Mouse (Mus musculus): Measurements from ENCODE around the gene Ermap. TPM values are rescaled to one million over a fixed set of nuclear protein-coding genes. Genes with fewer than 3 reads are reported as not detected.

The Ermap gene
- polyA plus RNA-seq, 1 experiment from 2014 or later = 2.6 TPM

DNA sequence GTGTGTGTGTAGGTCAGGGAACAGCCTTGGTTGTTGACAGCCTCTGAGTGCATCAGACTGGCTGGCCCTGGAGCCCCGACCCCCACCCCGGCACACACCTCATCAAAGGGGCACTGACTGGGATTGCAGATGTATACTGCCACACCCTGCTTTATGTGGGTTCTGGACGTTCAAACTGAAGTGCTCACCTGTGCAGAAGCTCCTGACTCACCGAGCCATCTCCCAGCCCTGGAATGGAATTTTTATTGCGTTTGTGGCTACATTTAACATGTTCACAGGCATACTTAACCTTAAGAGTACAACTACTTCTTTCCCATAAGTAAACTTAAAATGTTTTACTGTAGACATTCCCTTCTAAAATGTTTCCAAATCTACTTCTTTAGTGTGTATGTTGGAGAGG, 31.9 kb downstream of the Ermap start:
- Histone ChIP-seq H3K4me1 (no peaks in the 10 kb centered on the region), H3K9me3 (no peaks in the 10 kb centered on the region), H3K9ac (no peak overlapping the region), H3K36me3 (no peaks in the 10 kb centered on the region), H3K4me2 (no peak overlapping the region), H3K27me3 (no peaks in the 10 kb centered on the region), H3K27ac (no peak overlapping the region), H3K4me3 (no peak overlapping the region)
- 78% methylated on average over 5 of the region's 5 CpGs for WGBS
- no peak for ATAC-seq (ENCODE audit: insufficient number of reproducible peaks, insufficient read depth, low FRiP score, low TSS enrichment, low read depth)

DNA sequence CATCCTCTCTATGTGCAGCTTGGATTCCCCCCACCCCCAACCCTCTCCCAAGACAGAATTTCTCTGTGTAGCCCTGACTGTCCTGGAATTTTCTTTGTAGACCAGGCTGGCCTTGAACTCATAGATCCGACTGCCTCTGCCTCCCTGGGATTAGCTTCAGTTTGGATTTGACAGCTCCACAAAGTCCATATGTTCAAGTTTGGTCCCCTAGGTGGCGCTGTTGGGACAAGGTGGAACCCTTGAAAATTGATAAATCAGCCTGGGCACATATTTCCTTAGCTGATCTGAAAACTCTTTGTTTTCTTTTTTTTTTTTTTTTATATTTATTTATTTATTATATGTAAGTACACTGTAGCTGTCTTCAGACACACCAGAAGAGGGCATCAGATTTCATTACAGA, 32.6 kb downstream of the Ermap start:
- H3K9me3 ChIP-seq = no peaks in the 10 kb centered on the region
- 28% methylated on average over 2 of the region's 2 CpGs for WGBS
- no peak overlapping the region for H3K27ac ChIP-seq
- H3K4me3 ChIP-seq = no peak overlapping the region
- no peak for ATAC-seq (ENCODE audit: insufficient number of reproducible peaks, insufficient read depth, low FRiP score, low TSS enrichment, low read depth)
- H3K27me3 ChIP-seq = no peaks in the 10 kb centered on the region
- no peak overlapping the region for H3K9ac ChIP-seq
- no peaks in the 10 kb centered on the region for H3K4me1 ChIP-seq
- no peak overlapping the region for H3K4me2 ChIP-seq
- no peaks in the 10 kb centered on the region for H3K36me3 ChIP-seq

DNA sequence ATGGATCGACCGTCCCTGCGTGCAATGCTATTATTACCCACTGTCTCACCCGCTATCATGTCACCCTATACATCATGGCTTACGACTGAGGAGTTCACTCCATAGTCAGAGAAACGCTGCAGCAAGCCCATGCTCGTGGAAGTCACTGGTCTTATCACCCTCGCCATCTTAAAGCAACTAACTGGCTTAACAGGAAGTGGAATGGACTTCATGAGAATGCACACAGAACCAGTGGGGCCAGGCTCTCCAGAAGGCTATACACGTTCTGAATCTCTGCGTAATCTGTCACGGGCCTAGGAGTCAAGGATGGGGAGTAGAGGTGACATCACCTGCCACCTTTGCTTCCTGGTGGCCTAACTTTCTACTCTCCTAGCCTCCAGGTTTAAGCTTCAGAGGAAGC, 41.1 kb downstream of the Ermap start:
- Histone ChIP-seq H3K27me3 (no peaks in the 10 kb centered on the region), H3K9me3 (no peaks in the 10 kb centered on the region), H3K36me3 (no peaks in the 10 kb centered on the region), H3K4me2 (no peak overlapping the region), H3K4me1 (no peaks in the 10 kb centered on the region), H3K4me3 (no peak overlapping the region), H3K27ac (no peak overlapping the region), H3K9ac (no peak overlapping the region)
- ATAC-seq (ENCODE audit: insufficient number of reproducible peaks, insufficient read depth, low FRiP score, low TSS enrichment, low read depth) = no peak
- 81% methylated on average over 11 of the region's 11 CpGs for WGBS

DNA sequence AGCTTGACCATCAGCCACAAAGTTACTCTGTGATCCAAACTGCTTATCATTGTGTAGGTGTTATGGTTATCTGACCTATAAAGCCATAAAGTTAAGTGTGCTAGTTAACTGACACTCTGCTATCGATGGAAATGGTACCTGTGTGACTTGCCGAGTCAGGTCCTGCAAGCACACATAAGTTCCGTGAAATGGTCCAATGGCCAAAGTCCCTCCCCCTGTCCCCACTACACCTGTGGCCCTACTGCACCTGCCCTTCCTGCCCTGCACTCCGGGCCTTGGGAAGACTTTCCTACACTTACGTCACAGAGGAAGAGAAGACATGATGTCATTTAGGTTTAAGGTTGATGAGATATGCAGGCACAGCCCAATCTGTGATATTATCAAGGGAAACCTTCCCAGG, 42.5 kb downstream of the Ermap start:
- WGBS = 87% methylated on average over 5 of the region's 5 CpGs
- no peaks in the 10 kb centered on the region for H3K9me3 ChIP-seq
- no peak for ATAC-seq (ENCODE audit: insufficient number of reproducible peaks, insufficient read depth, low FRiP score, low TSS enrichment, low read depth)
- no peak overlapping the region for H3K4me3 ChIP-seq
- H3K9ac ChIP-seq = no peak overlapping the region
- H3K27ac ChIP-seq = no peak overlapping the region
- no peaks in the 10 kb centered on the region for H3K4me1 ChIP-seq
- H3K36me3 ChIP-seq = no peaks in the 10 kb centered on the region
- no peak overlapping the region for H3K4me2 ChIP-seq
- no peaks in the 10 kb centered on the region for H3K27me3 ChIP-seq

DNA sequence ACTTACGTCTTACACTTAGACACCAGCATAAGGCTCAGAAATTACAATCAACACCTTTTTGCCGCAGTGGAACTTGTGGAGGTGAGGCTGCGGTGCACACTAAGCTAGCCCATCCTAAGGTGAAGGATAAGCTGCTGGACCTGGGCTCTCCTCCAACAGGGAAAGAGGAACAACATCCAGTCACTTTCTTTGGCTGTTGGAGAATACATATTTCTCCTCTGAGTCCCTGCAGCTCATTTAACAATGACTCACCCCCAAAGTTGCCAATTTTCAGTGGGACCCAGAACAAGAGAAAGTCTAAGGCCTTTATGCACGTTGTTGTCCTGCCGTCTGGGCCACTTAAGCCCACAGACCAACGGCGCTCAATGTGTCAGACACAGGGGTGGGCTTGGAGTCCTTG, 43.0 kb downstream of the Ermap start:
- no peaks in the 10 kb centered on the region for H3K36me3 ChIP-seq
- no peaks in the 10 kb centered on the region for H3K9me3 ChIP-seq
- no peak for ATAC-seq (ENCODE audit: insufficient number of reproducible peaks, insufficient read depth, low FRiP score, low TSS enrichment, low read depth)
- H3K27ac ChIP-seq = no peak overlapping the region
- H3K4me2 ChIP-seq = no peak overlapping the region
- no peaks in the 10 kb centered on the region for H3K27me3 ChIP-seq
- H3K4me1 ChIP-seq = no peaks in the 10 kb centered on the region
- no peak overlapping the region for H3K9ac ChIP-seq
- 88% methylated on average over 7 of the region's 7 CpGs for WGBS
- H3K4me3 ChIP-seq = no peak overlapping the region

DNA sequence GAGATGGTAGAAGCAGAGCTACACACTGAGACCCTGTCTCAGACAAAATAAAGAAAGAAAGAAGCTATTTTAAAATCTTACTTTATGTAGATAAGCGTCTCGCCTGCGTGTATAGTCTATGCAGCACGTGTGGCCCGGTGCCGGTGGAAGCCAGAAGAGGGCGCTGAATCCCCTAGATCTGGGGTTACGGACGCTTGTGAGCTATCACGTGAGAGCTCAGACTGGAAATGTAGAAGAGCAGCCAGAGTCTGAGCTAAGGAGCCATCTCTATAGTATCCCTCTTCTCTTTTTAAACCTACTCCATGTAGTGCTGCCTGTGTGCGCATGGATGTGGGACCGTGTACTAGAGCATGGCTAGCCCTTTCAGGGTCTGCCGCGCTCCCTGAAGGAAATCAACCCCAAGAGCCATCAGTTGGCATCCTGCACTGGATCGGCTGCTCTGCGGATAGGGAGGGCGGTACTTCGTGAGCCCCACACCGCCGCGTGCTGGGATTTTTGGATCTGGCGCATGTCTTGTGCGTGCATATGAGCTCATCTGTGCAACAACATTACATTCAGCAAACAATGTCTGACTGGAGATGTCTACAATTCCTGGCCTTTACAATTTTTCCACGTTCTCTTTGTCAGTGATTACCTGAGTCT, 47.5 kb downstream of the Ermap start:
- H3K36me3 ChIP-seq = peaks cover 5% of the 10 kb centered on the region
- H3K4me3 ChIP-seq = peak overlapping the region; percentile 23
- 0 out of 2 replicates have a peak overlapping the region, but pooled peaks have one; percentile 16 for H3K9ac ChIP-seq
- no peak overlapping the region for H3K27ac ChIP-seq
- H3K9me3 ChIP-seq = no peaks in the 10 kb centered on the region
- 24% methylated on average over 24 of the region's 24 CpGs for WGBS
- ATAC-seq (ENCODE audit: insufficient number of reproducible peaks, insufficient read depth, low FRiP score, low TSS enrichment, low read depth) = peak; percentile 57; the same call in 1 of the 2 replicates
- no peaks in the 10 kb centered on the region for H3K27me3 ChIP-seq
- H3K4me2 ChIP-seq = peak overlapping the region; percentile 53
- peaks cover 7% of the 10 kb centered on the region; the same call in 1 of the 2 replicates for H3K4me1 ChIP-seq

DNA sequence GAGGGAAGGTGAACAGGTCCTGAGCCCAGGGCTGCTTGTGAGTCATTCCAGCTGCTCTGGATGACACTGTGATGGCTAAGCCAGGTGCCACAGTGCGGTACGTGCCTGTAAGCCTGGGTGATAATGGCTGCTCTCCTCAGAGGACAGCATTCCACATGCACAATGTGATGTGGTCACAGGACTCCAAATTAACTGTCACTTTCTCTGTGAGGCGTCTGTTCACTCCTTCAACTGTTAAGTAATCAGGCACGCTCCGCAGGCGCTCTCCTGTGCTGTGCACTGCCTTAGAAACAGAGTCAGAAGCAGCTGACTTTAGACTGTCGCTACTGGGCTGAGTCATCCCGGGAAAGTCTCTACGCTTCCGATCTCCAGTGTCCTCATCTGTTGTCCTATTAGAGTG, 48.6 kb downstream of the Ermap start:
- Histone ChIP-seq H3K36me3 (peaks cover 17% of the 10 kb centered on the region), H3K4me2 (no peak overlapping the region), H3K4me1 (peaks cover 7% of the 10 kb centered on the region; the same call in 1 of the 2 replicates), H3K9ac (no peak overlapping the region), H3K27me3 (no peaks in the 10 kb centered on the region), H3K9me3 (no peaks in the 10 kb centered on the region), H3K4me3 (no peak overlapping the region), H3K27ac (no peak overlapping the region)
- 66% methylated on average over 10 of the region's 10 CpGs for WGBS
- no peak for ATAC-seq (ENCODE audit: insufficient number of reproducible peaks, insufficient read depth, low FRiP score, low TSS enrichment, low read depth)

DNA sequence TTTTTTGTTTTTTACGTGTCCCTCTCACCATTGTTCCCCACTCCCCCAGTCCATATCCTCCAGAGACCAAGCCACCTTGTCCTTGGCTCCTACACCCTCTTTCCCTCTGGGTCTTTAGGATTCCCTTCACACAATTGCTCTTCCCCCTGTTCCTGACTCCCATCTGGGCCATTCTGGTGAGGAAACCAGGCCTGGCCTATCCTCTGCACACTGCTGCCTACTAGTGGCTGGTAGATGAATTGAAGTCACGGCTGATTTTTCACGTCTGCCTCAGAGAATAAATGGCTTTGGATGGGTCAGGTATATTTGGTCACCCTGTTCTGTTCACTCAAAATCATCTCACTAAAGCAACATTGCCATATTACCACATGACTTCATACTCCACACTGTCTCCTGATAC, 49.7 kb downstream of the Ermap start:
- no peak overlapping the region for H3K27ac ChIP-seq
- peaks cover 27% of the 10 kb centered on the region for H3K36me3 ChIP-seq
- H3K9ac ChIP-seq = no peak overlapping the region
- peaks cover 7% of the 10 kb centered on the region; the same call in 1 of the 2 replicates for H3K4me1 ChIP-seq
- H3K9me3 ChIP-seq = no peaks in the 10 kb centered on the region
- WGBS = 47% methylated on average over 3 of the region's 3 CpGs
- no peak overlapping the region for H3K4me3 ChIP-seq
- no peaks in the 10 kb centered on the region for H3K27me3 ChIP-seq
- no peak for ATAC-seq (ENCODE audit: insufficient number of reproducible peaks, insufficient read depth, low FRiP score, low TSS enrichment, low read depth)
- H3K4me2 ChIP-seq = no peak overlapping the region

DNA sequence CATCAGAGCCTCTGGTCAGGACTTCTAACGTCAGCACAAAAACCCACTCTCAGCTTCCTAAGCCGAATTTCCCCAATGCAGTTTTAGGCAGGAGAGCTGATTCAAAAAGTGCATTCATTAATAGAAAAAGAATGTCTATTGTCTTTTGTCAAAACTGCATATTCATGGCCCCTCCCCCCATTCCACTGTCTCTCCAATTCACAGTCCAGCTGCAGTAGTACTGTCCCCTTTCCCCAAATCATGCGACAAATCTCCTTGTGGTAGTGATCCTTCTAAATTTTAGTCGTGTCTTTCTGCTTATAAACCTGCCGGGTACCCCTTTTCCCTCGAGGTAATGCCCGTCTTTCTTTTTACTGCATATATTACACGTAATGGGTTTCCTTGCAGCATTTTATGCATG, 51.0 kb downstream of the Ermap start:
- Histone ChIP-seq H3K4me2 (peak overlapping the region; percentile 46; the same call in 1 of the 2 replicates), H3K9me3 (no peaks in the 10 kb centered on the region), H3K36me3 (peaks cover 41% of the 10 kb centered on the region), H3K4me3 (no peak overlapping the region), H3K27me3 (no peaks in the 10 kb centered on the region), H3K4me1 (peaks cover 7% of the 10 kb centered on the region; the same call in 1 of the 2 replicates), H3K27ac (no peak overlapping the region), H3K9ac (no peak overlapping the region)
- ATAC-seq (ENCODE audit: insufficient number of reproducible peaks, insufficient read depth, low FRiP score, low TSS enrichment, low read depth) = no peak
- WGBS = 62% methylated on average over 8 of the region's 8 CpGs

DNA sequence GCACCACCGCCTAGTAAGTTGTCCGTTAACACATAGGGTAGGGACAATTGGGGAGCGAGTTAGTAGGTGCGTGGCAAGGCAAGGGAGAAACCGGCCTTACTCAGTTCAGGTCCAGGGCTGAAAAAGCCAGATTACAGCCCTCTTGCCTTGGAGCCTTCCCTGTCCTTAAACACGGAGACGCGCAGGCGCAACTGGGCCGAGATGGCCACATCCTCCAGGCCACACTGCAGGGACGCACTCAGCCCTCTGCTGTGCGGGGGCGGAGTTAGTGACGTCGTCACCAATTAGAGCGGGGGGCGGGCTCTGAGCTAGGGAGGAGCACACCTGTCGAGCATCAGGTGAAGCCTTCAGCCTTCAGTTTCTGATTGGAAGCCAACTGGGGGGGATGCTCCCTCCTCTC, 51.6 kb downstream of the Ermap start:
- Histone ChIP-seq H3K27me3 (no peaks in the 10 kb centered on the region), H3K9me3 (no peaks in the 10 kb centered on the region), H3K4me1 (peaks cover 7% of the 10 kb centered on the region; the same call in 1 of the 2 replicates), H3K4me2 (peak overlapping the region; percentile 46), H3K4me3 (no peak overlapping the region), H3K27ac (no peak overlapping the region), H3K9ac (peak overlapping the region; percentile 46; the same call in 1 of the 2 replicates), H3K36me3 (peaks cover 47% of the 10 kb centered on the region)
- 16% methylated on average over 18 of the region's 18 CpGs for WGBS
- peak; percentile 57; the same call in 1 of the 2 replicates for ATAC-seq (ENCODE audit: insufficient number of reproducible peaks, insufficient read depth, low FRiP score, low TSS enrichment, low read depth)

DNA sequence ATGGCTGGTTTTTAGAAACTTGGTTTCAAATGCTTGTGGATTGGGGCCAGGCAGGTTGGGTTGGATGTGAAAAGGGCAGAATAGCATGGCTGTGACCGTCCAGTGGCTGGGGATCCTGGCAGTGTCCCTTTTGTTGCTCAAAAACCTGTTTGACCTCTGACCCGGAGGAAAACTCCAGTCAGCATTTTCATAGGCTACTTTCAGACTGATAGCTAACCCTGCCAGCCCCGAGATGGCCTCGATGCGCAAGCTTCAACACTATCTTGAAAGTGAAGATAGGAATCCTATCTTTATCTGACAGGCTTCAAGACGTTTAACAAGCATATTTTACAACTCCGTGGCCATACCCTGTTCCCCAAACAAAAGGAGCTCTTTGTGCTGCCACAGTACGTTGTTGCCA, 52.5 kb downstream of the Ermap start:
- no peak for ATAC-seq (ENCODE audit: insufficient number of reproducible peaks, insufficient read depth, low FRiP score, low TSS enrichment, low read depth)
- Histone ChIP-seq H3K9me3 (no peaks in the 10 kb centered on the region), H3K27ac (no peak overlapping the region; the same call in 1 of the 2 replicates), H3K27me3 (no peaks in the 10 kb centered on the region), H3K4me1 (peaks cover 7% of the 10 kb centered on the region; the same call in 1 of the 2 replicates), H3K4me2 (no peak overlapping the region), H3K36me3 (peaks cover 55% of the 10 kb centered on the region), H3K9ac (no peak overlapping the region), H3K4me3 (no peak overlapping the region)
- 70% methylated on average over 8 of the region's 8 CpGs for WGBS

DNA sequence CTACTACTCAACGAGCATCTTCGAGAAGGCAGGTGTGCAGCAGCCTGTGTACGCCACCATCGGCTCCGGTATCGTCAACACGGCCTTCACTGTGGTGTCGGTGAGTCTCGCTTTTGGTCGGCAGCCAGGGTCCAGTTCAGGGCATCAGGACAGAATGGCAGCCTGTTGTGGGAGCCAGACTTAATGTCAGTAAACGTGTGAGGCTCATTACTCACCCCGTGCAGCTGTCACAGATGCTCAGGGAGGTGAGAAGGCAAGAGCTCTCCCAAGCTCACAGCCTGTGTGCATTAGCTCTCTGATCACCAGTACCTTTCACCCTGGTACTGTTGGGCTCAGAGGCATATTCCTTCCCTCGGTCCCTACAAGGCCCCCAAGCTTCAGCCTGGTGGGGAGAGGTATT, 56.0 kb downstream of the Ermap start:
- Histone ChIP-seq H3K4me3 (no peak overlapping the region), H3K27ac (no peak overlapping the region), H3K9ac (no peak overlapping the region), H3K27me3 (no peaks in the 10 kb centered on the region), H3K36me3 (peaks cover 87% of the 10 kb centered on the region), H3K4me1 (peaks cover 7% of the 10 kb centered on the region; the same call in 1 of the 2 replicates), H3K9me3 (no peaks in the 10 kb centered on the region), H3K4me2 (no peak overlapping the region)
- ATAC-seq (ENCODE audit: insufficient number of reproducible peaks, insufficient read depth, low FRiP score, low TSS enrichment, low read depth) = no peak
- 92% methylated on average over 13 of the region's 13 CpGs for WGBS

Data from embryonic facial prominence, embryonic 13.5 days (tissue).